Mouse (Mus musculus): ENCODE data around the gene Apol7e. TPM values are rescaled to one million over a fixed set of nuclear protein-coding genes. Genes with fewer than 3 reads are reported as not detected.

Gene Apol7e
- total RNA-seq, 2 experiments from 2014 or later: 1.4 TPM; not detected in 1

GRCm38 (mm10) chr15:77765484-77766093 is 66.9 kb downstream of the Apol7e start:
- no peak for ATAC-seq (replicated peaks; ENCODE audit: poor library complexity, severe bottlenecking)

GRCm38 (mm10) chr15:77766981-77767380 is 68.3 kb downstream of the Apol7e start:
- no peak for ATAC-seq (replicated peaks; ENCODE audit: poor library complexity, severe bottlenecking)

Other genes starting within 250 kb of the Apol7e start
- gene Apol10a, start 221.8 kb upstream of the Apol7e start, total RNA-seq (2014; fragmentation: Nextera tagmentation): not detected in 2 replicates
- gene Apol10a, start 221.8 kb upstream of the Apol7e start, total RNA-seq (2017): not detected in 2 replicates
- gene Apol11a, start 190.6 kb upstream of the Apol7e start, total RNA-seq (2014; fragmentation: Nextera tagmentation): not detected in 2 replicates
- gene Apol11a, start 190.6 kb upstream of the Apol7e start, total RNA-seq (2017): not detected in 2 replicates
- not detected in 2 replicates for gene Apol7c, start 165.5 kb upstream of the Apol7e start, total RNA-seq (2014; fragmentation: Nextera tagmentation)
- gene Apol7c, start 165.5 kb upstream of the Apol7e start, total RNA-seq (2017): 0.57 TPM in 1 of 2 replicates, not detected in the other
- not detected in 2 replicates for gene 1700025B11Rik, start 137.0 kb upstream of the Apol7e start, total RNA-seq (2014; fragmentation: Nextera tagmentation)
- gene 1700025B11Rik, start 137.0 kb upstream of the Apol7e start, total RNA-seq (2017): not detected in 2 replicates
- gene Apol10b, start 102.7 kb upstream of the Apol7e start, total RNA-seq (2014; fragmentation: Nextera tagmentation): not detected in 2 replicates
- not detected in 2 replicates for gene Apol10b, start 102.7 kb upstream of the Apol7e start, total RNA-seq (2017)
- not detected in 2 replicates for gene Gm36245, start 99.6 kb upstream of the Apol7e start, total RNA-seq (2014; fragmentation: Nextera tagmentation)
- gene Gm36245, start 99.6 kb upstream of the Apol7e start, total RNA-seq (2017): not detected in 2 replicates
- gene Apol11b, start 55.6 kb upstream of the Apol7e start, total RNA-seq (2014; fragmentation: Nextera tagmentation): not detected in 2 replicates
- gene Apol11b, start 55.6 kb upstream of the Apol7e start, total RNA-seq (2017): not detected in 2 replicates
- not detected in 2 replicates for gene Apol9b, start 30.2 kb downstream of the Apol7e start, total RNA-seq (2014; fragmentation: Nextera tagmentation)
- gene Apol9b, start 30.2 kb downstream of the Apol7e start, total RNA-seq (2017): not detected in 2 replicates
- gene Apol8, start 58.1 kb downstream of the Apol7e start, total RNA-seq (2014; fragmentation: Nextera tagmentation): not detected in 2 replicates
- 0.04 TPM in 1 of 2 replicates, not detected in the other for gene Apol8, start 58.1 kb downstream of the Apol7e start, total RNA-seq (2017)
- gene Myh9, start 143.3 kb downstream of the Apol7e start, total RNA-seq (2014; fragmentation: Nextera tagmentation): 199 and 315 TPM in 2 replicates
- gene Myh9, start 143.3 kb downstream of the Apol7e start, total RNA-seq (2017): 285 and 305 TPM in 2 replicates
- gene Txn2, start 230.1 kb downstream of the Apol7e start, total RNA-seq (2014; fragmentation: Nextera tagmentation): 214 and 226 TPM in 2 replicates
- gene Txn2, start 230.1 kb downstream of the Apol7e start, total RNA-seq (2017): 65.7 and 89.0 TPM in 2 replicates

Data from granulocyte monocyte progenitor cell, adult 5-6 weeks (primary cell).